Mouse (Mus musculus) hindbrain, embryonic 12.5 days (tissue): ENCODE results near the gene Bcl2l15. TPM values are rescaled to one million over a fixed set of nuclear protein-coding genes. Genes with fewer than 3 reads are reported as not detected.
A peak's percentile ranks its signal among the peaks of the same experiment; 100 is the strongest.
"Not testable (repeated sequence)": the region's sequence is repeated elsewhere in the genome, so short reads cannot be mapped to it uniquely, and the experiment has no call there.

ENCODE experiments used
- ATAC-seq: fragments of 200-750 bp; cut with Nextera tagmentation; 2 replicates; pipeline ENCODE4 v1.8.0; 2017; ENCODE audit warnings: moderate TSS enrichment; ENCODE audit not compliant: low FRiP score
- H3K27ac ChIP-seq: fragments of 300-500 bp; sonication (generic); 2 replicates; pipeline ENCODE4 v1.5.1; 2016; ENCODE audit warnings: mild to moderate bottlenecking
- H3K27me3 ChIP-seq: fragments of 300-500 bp; sonication (generic); 2 replicates; pipeline ENCODE4 v1.6.1; 2016; ENCODE audit warnings: mild to moderate bottlenecking
- H3K36me3 ChIP-seq: fragments of 300-500 bp; sonication (generic); 2 replicates; pipeline ENCODE4 v1.6.1; 2016; ENCODE audit warnings: mild to moderate bottlenecking
- H3K4me1 ChIP-seq: fragments of 300-500 bp; sonication (generic); 2 replicates; pipeline ENCODE4 v1.6.1; 2016
- H3K4me2 ChIP-seq: fragments of 300-500 bp; sonication (generic); replicated peaks from 2 replicates; pipeline ENCODE4 v1.6.1; 2016; ENCODE audit warnings: mild to moderate bottlenecking
- H3K4me3 ChIP-seq: fragments of 300-500 bp; sonication (generic); 2 replicates; pipeline ENCODE4 v1.5.1; 2016; ENCODE audit warnings: mild to moderate bottlenecking
- H3K9ac ChIP-seq: fragments of 300-500 bp; sonication (generic); 2 replicates; pipeline ENCODE4 v1.6.1; 2016; ENCODE audit warnings: mild to moderate bottlenecking, moderate library complexity
- H3K9me3 ChIP-seq: fragments of 300-500 bp; sonication (generic); replicated peaks from 2 replicates; pipeline ENCODE4 v1.6.1; 2016; ENCODE audit warnings: mild to moderate bottlenecking
- WGBS: fragments of 180-500 bp; shearing (Covaris S2); methylation state at CpG from one replicate; pipeline ENCODE4 v1.1.7; 2016; 5-methylcytosine and 5-hydroxymethylcytosine counted together
- polyA plus RNA-seq: library from polyadenylated mRNA; unstranded; fragments of >200 nt; fragmentation: Nextera tagmentation; extraction: Ambion mirVana; gene quantifications from 2 replicates; pipeline ENCODE4 v1.2.1, GENCODE M21; 2016

Gene Bcl2l15
- polyA plus RNA-seq, 1 experiment from 2014 or later, result not detected

DNA sequence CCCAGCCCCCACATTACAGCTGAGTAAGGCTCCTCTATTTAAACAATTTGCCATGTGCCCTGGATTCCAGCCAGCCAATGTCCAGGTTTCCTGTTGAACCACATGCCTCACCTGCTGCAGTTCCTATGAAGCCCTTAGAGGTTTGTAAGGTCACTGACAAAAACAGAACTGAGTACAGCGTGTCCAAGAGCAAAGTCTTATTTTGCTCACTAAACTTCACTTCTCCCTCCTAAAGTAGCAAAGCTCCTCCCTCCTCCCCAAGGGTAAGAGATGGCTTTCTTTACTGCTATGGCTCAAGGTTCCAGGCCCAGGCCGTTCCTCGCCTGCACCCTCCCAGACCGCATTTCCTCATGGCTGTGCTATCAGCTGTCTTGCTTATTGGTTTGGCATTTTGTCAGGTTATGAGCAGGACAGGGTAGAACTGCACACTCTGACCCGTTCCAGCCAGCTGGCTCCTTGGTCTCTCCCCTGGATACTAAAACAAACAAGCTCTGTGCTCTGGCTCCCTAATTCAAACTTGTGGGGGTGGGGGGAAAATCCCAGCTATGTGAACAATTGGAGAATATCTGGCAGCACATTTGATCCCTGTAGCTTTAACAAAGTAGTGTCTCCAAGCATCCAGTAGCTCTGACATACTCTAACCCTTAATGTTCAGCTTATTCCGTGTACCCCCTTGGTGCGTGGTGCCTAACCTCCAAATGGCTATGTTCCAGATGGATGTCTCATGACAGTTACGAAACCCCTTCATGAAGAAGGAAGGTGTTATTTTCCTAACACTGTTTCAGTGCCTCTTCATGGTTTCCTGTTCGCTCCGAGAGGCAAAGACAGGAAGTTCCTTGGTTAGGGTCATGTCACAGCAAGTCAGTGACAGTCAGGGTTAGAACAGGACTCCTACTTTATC lies 30.5 kb upstream of the Bcl2l15 start:
- peaks cover 36% of the 10 kb centered on the region for H3K36me3 ChIP-seq
- no peaks in the 10 kb centered on the region for H3K4me1 ChIP-seq
- H3K9ac ChIP-seq, result no peak overlapping the region
- no peaks in the 10 kb centered on the region for H3K27me3 ChIP-seq
- H3K9me3 ChIP-seq, result no peaks in the 10 kb centered on the region
- no peak overlapping the region for H3K4me2 ChIP-seq
- ATAC-seq, result no peak
- H3K4me3 ChIP-seq, result no peak overlapping the region
- WGBS, result 73% methylated on average over 10 of the region's 10 CpGs
- H3K27ac ChIP-seq, result peak overlapping the region; percentile 40; the same call in 1 of the 2 replicates

DNA sequence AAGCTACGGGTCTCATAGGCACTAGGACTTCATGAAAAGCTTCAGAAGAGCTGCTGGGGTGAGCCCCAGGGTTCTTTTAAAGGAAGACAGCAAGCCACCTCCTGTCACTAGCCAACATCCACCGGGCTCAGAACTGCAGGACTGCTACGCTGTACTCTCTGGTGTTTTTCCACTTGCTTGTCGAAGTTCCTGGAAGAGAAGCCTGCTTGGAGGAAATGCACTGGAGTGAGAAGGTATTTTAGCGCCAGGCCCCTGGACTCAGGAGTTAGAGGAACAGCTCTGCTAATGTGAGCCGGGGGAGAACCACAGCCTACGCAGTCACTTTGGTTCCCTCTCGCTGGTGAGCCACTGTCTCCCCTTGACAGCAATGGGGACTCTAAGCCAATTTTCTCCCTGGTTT lies 29.5 kb upstream of the Bcl2l15 start:
- Histone ChIP-seq H3K9ac (no peak overlapping the region; the same call in 1 of the 2 replicates), H3K27me3 (no peaks in the 10 kb centered on the region), H3K4me2 (no peak overlapping the region), H3K36me3 (peaks cover 38% of the 10 kb centered on the region), H3K27ac (no peak overlapping the region), H3K4me3 (no peak overlapping the region), H3K4me1 (peaks cover 3% of the 10 kb centered on the region), H3K9me3 (no peaks in the 10 kb centered on the region)
- WGBS, result 90% methylated on average over 8 of the region's 8 CpGs
- ATAC-seq, result no peak

DNA sequence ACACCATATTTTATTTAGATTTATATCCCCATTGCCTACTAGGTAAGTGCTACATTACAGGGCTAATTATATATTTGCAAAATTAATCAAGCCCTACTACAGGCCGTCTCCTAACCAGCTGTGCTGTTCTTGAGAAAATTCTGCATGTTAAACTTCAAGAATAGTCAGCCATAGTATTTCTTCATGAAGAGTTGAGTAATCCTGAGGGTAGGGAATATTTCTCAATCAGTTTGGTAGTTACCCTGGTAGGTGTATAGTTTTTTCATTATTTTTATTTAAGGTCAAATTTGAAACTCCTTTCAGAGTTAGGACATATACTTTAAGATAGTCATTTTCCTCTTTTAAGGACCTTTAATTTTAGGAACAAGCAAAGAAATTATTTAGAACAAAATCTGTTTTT lies 26.7 kb upstream of the Bcl2l15 start:
- Histone ChIP-seq H3K4me3 (no peak overlapping the region), H3K9me3 (no peaks in the 10 kb centered on the region), H3K4me1 (peaks cover 14% of the 10 kb centered on the region), H3K9ac (no peak overlapping the region), H3K27me3 (no peaks in the 10 kb centered on the region), H3K36me3 (peaks cover 38% of the 10 kb centered on the region), H3K27ac (no peak overlapping the region), H3K4me2 (no peak overlapping the region)
- no peak for ATAC-seq
- 98% methylated on average over 1 of the region's 1 CpGs for WGBS

DNA sequence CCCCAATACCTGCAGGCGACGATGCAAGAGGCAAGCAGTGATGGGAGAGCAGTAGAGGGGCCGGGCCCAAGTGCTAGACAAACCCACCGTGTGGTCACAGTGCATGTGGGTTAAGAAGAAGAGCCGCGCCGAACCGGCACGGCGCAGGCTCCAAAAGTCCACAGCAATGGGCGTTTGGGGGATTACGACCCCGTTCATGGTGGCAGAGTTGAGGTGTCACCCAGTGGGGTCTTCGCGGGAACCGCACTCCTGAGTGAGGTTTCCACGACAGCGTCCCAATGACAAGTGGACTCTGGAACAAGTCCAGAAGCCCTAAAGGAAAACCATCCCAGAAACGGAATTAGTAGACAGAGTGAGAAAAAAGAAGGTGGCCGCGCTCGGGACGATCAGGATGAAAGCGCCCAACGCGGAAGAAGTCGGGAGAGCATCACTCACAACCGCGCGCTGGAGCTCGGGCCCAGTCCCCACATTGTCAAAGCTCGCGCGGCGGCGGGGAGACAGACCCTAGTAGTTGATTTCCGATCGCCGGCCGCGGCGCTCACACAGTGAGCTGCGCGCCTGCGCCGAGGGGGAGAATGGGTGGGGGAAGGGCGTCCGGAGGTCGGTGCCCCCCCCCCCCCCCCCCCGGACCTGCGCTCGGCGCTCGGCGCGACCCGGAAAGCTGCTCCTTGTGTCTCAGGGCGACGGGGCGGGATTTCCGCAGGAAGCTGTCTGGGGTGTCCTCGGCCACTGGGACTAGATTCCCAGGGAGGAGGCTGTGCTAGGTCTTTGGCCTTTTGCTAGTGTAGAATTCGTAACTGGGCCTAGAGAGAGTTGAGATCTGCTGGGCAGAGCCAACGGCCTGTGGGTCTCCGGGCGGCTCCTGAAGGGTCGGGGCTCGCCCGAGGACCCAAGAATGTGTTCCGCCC lies 23.3 kb upstream of the Bcl2l15 start, which contains the start of the genes Dclre1b, Ap4b1 and Gm43064:
Gene Dclre1b, minus strand, starts transcription at position 554 of the 908 bp plus-strand sequence.
Gene Ap4b1, plus strand, starts transcription at position 630 of the 908 bp plus-strand sequence.
Gene Gm43064, plus strand, starts transcription at position 683 of the 908 bp plus-strand sequence.
- Histone ChIP-seq H3K4me2 (peak within 1 kb of the TSS; percentile 68), H3K9ac (peak within 1 kb of the TSS; percentile 86), H3K4me1 (peaks cover 14% of the 10 kb centered on the region), H3K9me3 (no peaks in the 10 kb centered on the region), H3K27me3 (no peaks in the 10 kb centered on the region), H3K27ac (peak within 1 kb of the TSS; percentile 91), H3K36me3 (peaks cover 25% of the 10 kb centered on the region), H3K4me3 (peak within 1 kb of the TSS; percentile 66)
- ATAC-seq, result peak; percentile 99
- WGBS, result under 1% methylated on average over 65 of the region's 70 CpGs

DNA sequence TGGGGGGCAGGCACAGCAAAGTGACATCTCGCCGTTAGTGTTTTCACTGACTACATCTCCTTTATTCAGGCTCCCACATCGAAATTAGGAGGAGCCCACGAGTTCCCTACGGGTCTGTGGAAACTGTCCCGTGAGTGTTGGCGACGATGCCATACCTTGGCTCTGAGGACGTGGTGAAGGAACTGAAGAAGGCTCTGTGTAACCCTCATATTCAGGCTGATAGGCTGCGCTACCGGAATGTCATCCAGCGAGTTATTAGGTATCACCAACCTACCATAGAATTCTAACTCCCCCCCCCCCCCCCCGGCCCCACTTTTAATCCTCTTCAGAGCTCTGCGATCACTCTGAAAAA lies 22.6 kb upstream of the Bcl2l15 start:
- peak overlapping the region; percentile 66 for H3K4me3 ChIP-seq
- H3K9me3 ChIP-seq, result no peaks in the 10 kb centered on the region
- peak overlapping the region; percentile 68 for H3K4me2 ChIP-seq
- ATAC-seq, result peak; percentile 69
- H3K27me3 ChIP-seq, result no peaks in the 10 kb centered on the region
- H3K9ac ChIP-seq, result peak overlapping the region; percentile 86
- H3K4me1 ChIP-seq, result peaks cover 14% of the 10 kb centered on the region
- 3% methylated on average over 14 of the region's 14 CpGs for WGBS
- H3K36me3 ChIP-seq, result peaks cover 25% of the 10 kb centered on the region
- peak overlapping the region; percentile 91 for H3K27ac ChIP-seq

DNA sequence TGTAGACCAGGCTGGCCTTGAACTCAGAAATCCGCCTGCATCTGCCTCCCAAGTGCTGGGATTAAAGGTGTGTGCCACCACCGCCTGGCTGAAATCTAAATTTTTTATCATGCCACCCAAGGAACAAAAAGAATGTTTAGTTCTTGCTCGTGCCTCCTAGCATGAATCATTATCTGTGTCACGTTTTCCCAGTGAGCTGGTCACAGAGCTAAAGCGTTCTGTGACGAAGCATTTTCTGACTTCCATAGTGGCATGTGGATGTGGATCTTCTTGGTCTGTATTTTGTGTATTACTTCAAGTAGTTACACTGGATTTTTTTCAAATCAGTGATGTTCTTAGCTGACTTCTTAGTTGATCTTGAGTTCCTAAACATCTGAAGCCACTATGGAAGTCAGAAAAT lies 21.4 kb upstream of the Bcl2l15 start:
- no peak overlapping the region for H3K9ac ChIP-seq
- no peaks in the 10 kb centered on the region for H3K27me3 ChIP-seq
- no peak overlapping the region for H3K4me2 ChIP-seq
- no peak overlapping the region for H3K4me3 ChIP-seq
- WGBS, result 88% methylated on average over 6 of the region's 6 CpGs
- H3K36me3 ChIP-seq, result peaks cover 32% of the 10 kb centered on the region
- H3K27ac ChIP-seq, result no peak overlapping the region
- no peak for ATAC-seq
- H3K4me1 ChIP-seq, result peaks cover 14% of the 10 kb centered on the region
- H3K9me3 ChIP-seq, result no peaks in the 10 kb centered on the region

DNA sequence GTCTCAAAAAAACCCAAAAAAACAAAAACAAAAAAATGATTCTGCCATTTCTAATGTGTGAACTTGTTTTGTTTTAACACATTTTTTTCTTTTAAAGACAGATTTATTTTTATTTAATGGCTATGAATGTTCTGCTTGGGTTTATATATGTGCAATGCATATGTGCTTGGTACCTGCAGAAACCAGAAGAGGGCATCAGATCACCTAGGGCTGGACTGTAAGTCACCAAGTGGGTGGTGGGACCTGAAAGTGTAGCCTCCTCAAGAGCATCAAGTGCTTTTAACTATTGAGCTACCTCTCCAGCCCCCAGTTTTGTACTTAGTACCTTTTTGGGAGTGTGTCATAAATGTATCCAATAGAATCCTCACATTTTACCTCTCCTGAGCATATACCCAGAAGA lies 4.9 kb upstream of the Bcl2l15 start:
- ATAC-seq, result no peak
- Histone ChIP-seq H3K4me2 (no peak overlapping the region), H3K9me3 (no peaks in the 10 kb centered on the region), H3K9ac (no peak overlapping the region), H3K36me3 (peaks cover 8% of the 10 kb centered on the region), H3K4me1 (no peaks in the 10 kb centered on the region), H3K27me3 (no peaks in the 10 kb centered on the region), H3K4me3 (no peak overlapping the region), H3K27ac (no peak overlapping the region)

DNA sequence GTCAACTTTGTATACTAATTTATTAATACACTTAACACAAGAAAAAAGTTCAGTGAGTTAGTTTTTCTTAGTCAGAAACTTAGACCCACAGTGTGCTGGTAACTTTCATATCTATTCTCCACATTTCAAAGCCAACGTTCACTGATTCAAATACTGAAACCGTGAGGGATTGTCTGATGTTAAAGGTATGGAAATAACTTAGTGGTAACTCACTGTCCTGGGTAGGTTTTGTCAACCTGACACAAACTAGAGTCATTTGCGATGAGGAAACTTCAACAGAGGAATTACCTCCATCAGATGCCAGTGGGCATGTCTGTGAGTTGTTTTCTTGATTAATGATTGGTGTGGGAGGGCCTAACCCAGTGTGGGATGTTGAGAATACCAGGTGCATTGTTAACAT lies 3.4 kb upstream of the Bcl2l15 start:
- H3K9ac ChIP-seq, result no peak overlapping the region
- H3K4me1 ChIP-seq, result no peaks in the 10 kb centered on the region
- 92% methylated on average over 3 of the region's 3 CpGs for WGBS
- no peak overlapping the region for H3K4me3 ChIP-seq
- H3K4me2 ChIP-seq, result no peak overlapping the region
- ATAC-seq, result no peak
- H3K27ac ChIP-seq, result no peak overlapping the region
- H3K9me3 ChIP-seq, result no peaks in the 10 kb centered on the region
- H3K36me3 ChIP-seq, result no peaks in the 10 kb centered on the region
- H3K27me3 ChIP-seq, result no peaks in the 10 kb centered on the region

DNA sequence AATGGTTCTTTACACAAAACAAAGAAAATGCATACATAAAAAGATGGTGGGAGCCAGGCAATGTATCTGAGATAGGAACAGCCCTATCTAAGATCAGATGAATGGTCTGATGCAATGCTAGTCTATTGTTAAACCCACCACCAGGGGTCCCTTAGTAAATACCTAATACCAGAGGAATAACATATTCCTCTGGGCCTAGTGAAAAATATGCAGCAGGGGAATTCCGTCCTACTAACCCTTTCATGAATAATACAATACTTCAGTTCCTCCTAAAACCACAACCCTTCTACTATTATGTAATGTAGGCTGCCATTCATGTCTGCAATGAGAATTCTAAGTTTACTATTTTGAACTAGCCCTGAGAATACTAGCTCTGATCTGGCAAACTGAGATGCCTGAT lies 1.7 kb upstream of the Bcl2l15 start:
- H3K4me3 ChIP-seq, H3K4me2 ChIP-seq, H3K27me3 ChIP-seq, H3K27ac ChIP-seq, ATAC-seq, H3K36me3 ChIP-seq, H3K9ac ChIP-seq, H3K4me1 ChIP-seq, H3K9me3 ChIP-seq: not testable (repeated sequence)
- WGBS, result 79% methylated on average over 1 of the region's 1 CpGs

DNA sequence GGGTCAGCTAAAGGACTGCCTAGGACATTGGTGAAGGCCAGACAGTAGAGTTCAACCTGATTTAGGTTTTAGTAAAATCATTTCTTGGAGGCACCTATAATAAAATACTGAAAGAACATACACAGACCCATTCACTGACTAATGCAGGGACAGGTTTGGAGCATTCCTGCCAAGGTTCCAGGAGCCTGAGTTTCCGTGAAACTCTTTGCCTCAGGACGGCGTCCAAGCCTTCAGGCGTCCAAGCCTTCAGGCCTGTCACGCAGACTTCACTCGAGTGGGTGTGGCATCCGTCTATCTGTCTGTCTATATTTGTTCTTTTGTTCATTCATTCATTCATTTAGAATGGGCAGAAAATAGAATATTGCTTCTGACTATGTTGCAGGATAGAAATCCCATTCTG lies 1.3 kb upstream of the Bcl2l15 start:
- 83% methylated on average over 7 of the region's 7 CpGs for WGBS
- no peaks in the 10 kb centered on the region for H3K9me3 ChIP-seq
- H3K9ac ChIP-seq, result no peak overlapping the region
- no peak for ATAC-seq
- no peak overlapping the region for H3K4me3 ChIP-seq
- no peaks in the 10 kb centered on the region for H3K27me3 ChIP-seq
- no peaks in the 10 kb centered on the region for H3K4me1 ChIP-seq
- no peak overlapping the region for H3K27ac ChIP-seq
- no peak overlapping the region for H3K4me2 ChIP-seq
- H3K36me3 ChIP-seq, result no peaks in the 10 kb centered on the region

DNA sequence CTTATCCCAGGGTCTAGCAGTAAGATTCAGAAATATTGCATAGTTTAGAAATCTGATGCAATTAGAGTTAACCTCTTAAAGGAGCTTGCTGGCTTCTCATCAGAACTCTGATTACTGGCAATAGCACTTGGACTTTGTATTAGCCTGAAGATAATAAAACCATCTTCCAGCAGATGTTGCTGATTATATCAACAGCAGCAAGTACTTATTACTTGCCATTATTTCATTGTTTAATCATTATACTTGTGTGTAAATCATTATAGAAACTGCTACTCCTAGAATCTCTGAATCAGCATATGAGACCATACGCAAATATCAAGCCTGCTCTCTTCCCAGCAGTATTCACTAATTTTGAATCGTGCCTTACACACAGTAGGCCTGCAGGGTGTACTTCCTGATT lies 1.6 kb downstream of the Bcl2l15 start:
- ATAC-seq, result no peak
- no peak overlapping the region for H3K27ac ChIP-seq
- H3K9ac ChIP-seq, result no peak overlapping the region
- H3K27me3 ChIP-seq, result no peaks in the 10 kb centered on the region
- no peaks in the 10 kb centered on the region for H3K9me3 ChIP-seq
- H3K4me2 ChIP-seq, result no peak overlapping the region
- H3K4me3 ChIP-seq, result no peak overlapping the region
- H3K36me3 ChIP-seq, result no peaks in the 10 kb centered on the region
- H3K4me1 ChIP-seq, result no peaks in the 10 kb centered on the region
- WGBS, result 90% methylated on average over 2 of the region's 2 CpGs

DNA sequence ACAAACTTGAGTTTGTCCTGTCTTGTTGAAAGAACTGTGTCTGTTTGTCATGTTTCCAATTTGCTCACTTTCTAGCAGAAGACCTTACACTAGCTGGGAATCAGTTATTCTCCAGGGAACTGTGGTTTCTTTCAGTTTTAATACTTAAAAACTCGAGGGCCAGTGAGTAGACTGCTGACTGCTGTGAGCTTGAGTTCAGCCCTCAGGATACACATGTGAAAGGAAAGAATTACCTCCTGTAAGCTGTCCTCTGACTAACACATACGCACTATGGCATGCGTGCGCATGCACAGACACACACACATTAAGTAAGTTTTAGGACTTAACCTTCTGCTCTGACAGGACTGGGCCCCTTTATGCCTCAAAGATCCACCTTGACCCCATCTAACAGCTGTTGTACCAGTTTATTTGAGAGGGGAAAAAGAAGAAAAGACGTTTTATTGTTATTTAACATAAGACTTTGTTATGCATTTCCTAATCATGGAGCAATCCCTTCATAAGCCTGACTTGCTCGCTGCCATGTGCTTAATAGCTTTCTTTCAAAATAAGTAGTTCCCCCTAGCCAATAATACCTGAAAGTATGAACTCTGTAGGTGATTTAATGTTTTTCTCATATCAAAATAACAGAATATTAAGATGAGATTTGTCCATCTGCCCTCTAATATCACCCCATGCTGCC lies 3.0 kb downstream of the Bcl2l15 start:
- no peak for ATAC-seq
- WGBS, result 75% methylated on average over 6 of the region's 6 CpGs
- no peaks in the 10 kb centered on the region for H3K4me1 ChIP-seq
- no peaks in the 10 kb centered on the region for H3K27me3 ChIP-seq
- H3K9me3 ChIP-seq, result no peaks in the 10 kb centered on the region
- H3K4me3 ChIP-seq, result no peak overlapping the region
- H3K4me2 ChIP-seq, result no peak overlapping the region
- no peaks in the 10 kb centered on the region for H3K36me3 ChIP-seq
- no peak overlapping the region for H3K27ac ChIP-seq
- no peak overlapping the region for H3K9ac ChIP-seq
